Mouse (Mus musculus) stomach, postnatal 0 days (tissue): ENCODE measurements at regions not wholly inside any gene's neighbourhood (a gene's known extent, or its start where the extent isn't known, plus 50 kb on each side); places are given as distances from the start of the nearest gene placed in this dataset.

Experiments
- CTCF ChIP-seq: IDR thresholded peaks from 2 replicates; pipeline ENCODE4 v1.5.1; 2016; ENCODE audit warnings: antibody characterized with exemption, low read depth, mild to moderate bottlenecking, moderate library complexity
- EP300 ChIP-seq: optimal IDR thresholded peaks from 2 replicates; pipeline ENCODE3; 2016; ENCODE audit warnings: antibody characterized with exemption

DNA sequence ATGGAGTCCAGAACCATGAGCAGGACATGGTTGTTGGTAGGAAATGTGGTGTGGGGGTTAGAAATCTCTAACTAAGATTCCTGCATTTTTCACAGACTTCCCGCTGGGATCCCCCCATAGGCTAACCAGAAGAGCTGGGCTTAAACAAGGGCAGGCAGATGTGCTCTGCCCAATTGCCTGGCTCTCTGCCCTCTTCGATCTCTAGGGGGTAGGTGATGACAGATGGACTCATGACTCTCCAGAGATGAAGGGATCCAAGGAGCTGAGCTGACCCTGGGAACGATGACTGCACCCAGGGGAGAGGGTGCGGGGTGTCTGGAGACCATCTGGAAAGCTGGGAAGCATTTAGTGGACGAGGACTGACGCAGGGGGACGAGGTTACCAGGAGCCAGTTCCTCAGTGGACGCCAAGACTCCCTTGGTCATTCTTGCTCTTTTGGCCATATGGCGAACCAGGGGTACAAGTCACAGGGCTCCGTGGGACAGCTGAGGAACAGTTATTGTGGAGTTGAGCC lies 260.0 kb downstream of the Cyp26b1 start:
- TF ChIP-seq CTCF (no peak), EP300 (no peak)
